ENCODE assay signal across 14 mouse cellular contexts in the genomic region with DNA sequence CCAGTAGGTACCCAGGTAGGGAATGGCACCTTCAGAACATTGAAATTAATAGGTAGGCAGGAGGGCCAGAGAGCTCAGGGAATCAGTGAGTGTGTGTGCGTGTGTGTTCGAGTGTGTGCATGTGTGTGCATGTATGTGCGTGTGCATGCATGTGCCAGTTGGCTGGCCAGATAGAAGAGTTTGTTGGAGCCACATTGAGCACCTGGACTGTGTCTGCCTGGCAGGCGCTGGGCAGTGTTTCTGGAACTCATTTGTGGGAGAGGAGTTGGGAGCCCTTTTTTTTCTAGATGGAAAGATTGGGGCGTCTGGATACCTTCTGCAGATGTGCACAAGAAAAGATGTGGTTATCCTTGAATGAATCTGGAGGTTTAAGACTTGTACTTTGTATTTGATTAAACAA. TPM values are rescaled to one million over a fixed set of nuclear protein-coding genes. Genes with fewer than 3 reads are reported as not detected.
A peak's percentile ranks its signal among the peaks of the same experiment; 100 is the strongest.
DNase-seq lines count a peak whose midpoint lies in the region; ATAC-seq and TF ChIP-seq lines count a peak whose summit lies in the region.
"Had no signal": no experiment of that assay in that cellular context is flagged by ENCODE, and none has a peak within 500 bp of the region (broad histone marks: within the 10 kb centered on the region; RNA-seq: fewer than 3 reads in every experiment).

No protein-coding gene starts in this region.

- no peak overlapping the region for H3K9ac ChIP-seq in heart, postnatal 0 days (replicated peaks; ENCODE audit: low read depth, low read length)
- H3K9ac ChIP-seq in heart, adult 2 months (ENCODE audit: low read depth, low read length), result no peak overlapping the region
- no peak overlapping the region for H3K9ac ChIP-seq in lung, embryonic 14.5 days
- H3K9ac ChIP-seq in liver, embryonic 15.5 days, result no peak overlapping the region
- H3K9ac ChIP-seq: forebrain, embryonic 15.5 days; midbrain, embryonic 13.5 days had no signal

- no peak for TF ChIP-seq POLR2A in heart, adult 2 months (IDR thresholded peaks at IDR 0.05; ENCODE audit: insufficient read depth, low read depth, low read length)

- H3K36me3 ChIP-seq in heart, postnatal 0 days (replicated peaks; ENCODE audit: control insufficient read depth, insufficient read depth, low read length), result no peaks in the 10 kb centered on the region
- H3K36me3 ChIP-seq in heart, adult 2 months (ENCODE audit: control insufficient read depth, insufficient read depth, low read length), result peaks cover 3% of the 10 kb centered on the region
- no peaks in the 10 kb centered on the region for H3K36me3 ChIP-seq in lung, embryonic 14.5 days (ENCODE audit: insufficient read depth)
- no peaks in the 10 kb centered on the region for H3K36me3 ChIP-seq in liver, embryonic 15.5 days (replicated peaks)
- H3K36me3 ChIP-seq: forebrain, embryonic 15.5 days; midbrain, embryonic 13.5 days had no signal

- H3K27me3 ChIP-seq in heart, postnatal 0 days (ENCODE audit: control insufficient read depth, insufficient read depth, low read length), result no peaks in the 10 kb centered on the region
- H3K27me3 ChIP-seq in heart, adult 2 months (ENCODE audit: control insufficient read depth, insufficient read depth, low read length), result no peaks in the 10 kb centered on the region
- no peaks in the 10 kb centered on the region for H3K27me3 ChIP-seq in lung, embryonic 14.5 days (ENCODE audit: insufficient read depth, low read length)
- H3K27me3 ChIP-seq in liver, embryonic 15.5 days, result no peaks in the 10 kb centered on the region
- H3K27me3 ChIP-seq: forebrain, embryonic 15.5 days; midbrain, embryonic 13.5 days had no signal

- H3K4me2 ChIP-seq in heart, postnatal 0 days (ENCODE audit: low read depth, low read length), result no peak overlapping the region
- no peak overlapping the region for H3K4me2 ChIP-seq in lung, embryonic 14.5 days
- no peak overlapping the region for H3K4me2 ChIP-seq in liver, embryonic 15.5 days
- H3K4me2 ChIP-seq: forebrain, embryonic 15.5 days had no signal

- WGBS in heart, postnatal 0 days, result 82% methylated on average over 5 of the region's 5 CpGs
- 87% methylated on average over 5 of the region's 5 CpGs for WGBS in heart, adult 2 months
- WGBS in lung, embryonic 14.5 days, result 73% methylated on average over 5 of the region's 5 CpGs
- WGBS in liver, embryonic 15.5 days (ENCODE audit: insufficient replicate concordance), result 66% methylated on average over 5 of the region's 5 CpGs

- peaks cover 2% of the 10 kb centered on the region for H3K79me2 ChIP-seq in heart, adult 2 months (replicated peaks; ENCODE audit: control insufficient read depth, insufficient read depth, low read length)

- 0 out of 2 replicates have a peak overlapping the region, but pooled peaks have one; percentile 31 for H3K27ac ChIP-seq in heart, postnatal 0 days (ENCODE audit: low read depth)
- no peak overlapping the region; the same call in 1 of the 2 replicates for H3K27ac ChIP-seq in heart, adult 2 months
- H3K27ac ChIP-seq in lung, embryonic 14.5 days (ENCODE audit: low read depth), result peak overlapping the region; percentile 86; the same call in 1 of the 2 replicates
- H3K27ac ChIP-seq in liver, embryonic 15.5 days (replicated peaks), result peak overlapping the region; percentile 68; the same call in 1 of the 2 replicates

- intact Hi-C loops in heart, adult 2 months (cut with DNase I), result no loop called here

- no peaks in the 10 kb centered on the region for H3K9me3 ChIP-seq in heart, postnatal 0 days (replicated peaks; ENCODE audit: control insufficient read depth, low read length)
- no peaks in the 10 kb centered on the region for H3K9me3 ChIP-seq in lung, embryonic 14.5 days (ENCODE audit: low read depth, low read length)
- no peaks in the 10 kb centered on the region for H3K9me3 ChIP-seq in liver, embryonic 15.5 days (replicated peaks)
- H3K9me3 ChIP-seq: forebrain, embryonic 15.5 days; midbrain, embryonic 13.5 days had no signal

- DNase-seq in heart, postnatal 0 days (ENCODE audit: low spot score), result no peak
- DNase-seq in heart, adult 2 months, result no peak
- no peak for DNase-seq in lung, embryonic 14.5 days
- DNase-seq in lung, postnatal 4 days, result no peak
- peak; percentile 61 for DNase-seq in forelimb bud, embryonic 11.5 days (ENCODE audit: low read depth, low spot score)
- no peak for DNase-seq in frontal cortex, postnatal 14 days (ENCODE audit: low spot score in 2 of 2)
- DNase-seq: cerebellum, adult 11 months; gastrocnemius, postnatal 36 days; heart, postnatal 4 days; kidney, postnatal 10 days; right cerebral cortex, adult 18-20 months had no signal

- no peak for TF ChIP-seq EP300 in heart, postnatal 0 days (IDR thresholded peaks at IDR 0.05; ENCODE audit: low read depth)
- no peak for TF ChIP-seq EP300 in heart, adult 2 months (IDR thresholded peaks at IDR 0.05; ENCODE audit: insufficient read depth, low read depth, low read length)

- ATAC-seq in heart, postnatal 0 days (ENCODE audit: insufficient read depth, low read depth), result no peak
- no peak for ATAC-seq in lung, embryonic 14.5 days (ENCODE audit: insufficient read depth)
- no peak for ATAC-seq in liver, embryonic 15.5 days (ENCODE audit: insufficient read depth)
- ATAC-seq: forebrain, embryonic 15.5 days had no signal

- TF ChIP-seq CTCF in heart, postnatal 0 days (IDR thresholded peaks at IDR 0.05; ENCODE audit: low read depth), result no peak
- TF ChIP-seq CTCF in heart, adult 2 months (IDR thresholded peaks at IDR 0.05), result no peak
- TF ChIP-seq CTCF in lung, embryonic 14.5 days (IDR thresholded peaks at IDR 0.05; ENCODE audit: low read depth), result no peak

- H3K4me3 ChIP-seq in heart, postnatal 0 days (ENCODE audit: low read depth, low read length), result no peak overlapping the region
- H3K4me3 ChIP-seq in heart, adult 2 months, result no peak overlapping the region
- no peak overlapping the region for H3K4me3 ChIP-seq in lung, embryonic 14.5 days (ENCODE audit: low read depth, low read length)
- H3K4me3 ChIP-seq in liver, embryonic 15.5 days (replicated peaks), result no peak overlapping the region
- H3K4me3 ChIP-seq: forebrain, embryonic 15.5 days; midbrain, embryonic 13.5 days had no signal

- H3K4me1 ChIP-seq in heart, postnatal 0 days (ENCODE audit: control insufficient read depth, insufficient read depth), result peaks cover 22% of the 10 kb centered on the region
- peaks cover 7% of the 10 kb centered on the region for H3K4me1 ChIP-seq in heart, adult 2 months (ENCODE audit: control insufficient read depth, insufficient read depth, low read length)
- peaks cover 23% of the 10 kb centered on the region for H3K4me1 ChIP-seq in lung, embryonic 14.5 days (ENCODE audit: insufficient read depth)
- peaks cover 17% of the 10 kb centered on the region for H3K4me1 ChIP-seq in liver, embryonic 15.5 days (replicated peaks)

RNA-seq across cellular contexts. Expression of a gene that starts 19.1 kb away (rescaled TPM):
- 14.9 and 27.9 TPM in 2 replicates for total RNA-seq in heart, postnatal 0 days (2014; rRNA removed; ENCODE audit: low replicate concordance)
- polyA plus RNA-seq in heart, postnatal 0 days (2015; fragmentation: Nextera tagmentation; extraction: Ambion mirVana), result 4.8 and 5.4 TPM in 2 replicates
- total RNA-seq in heart, adult 2 months (2021), result 10 to 100 TPM; 10.9 to 11.1 TPM
- 6.4 and 7.3 TPM in 2 replicates for polyA plus RNA-seq in heart, adult 2 months (2012; rRNA removed)
- 36.1 and 36.8 TPM in 2 replicates for polyA plus RNA-seq in lung, embryonic 14.5 days (2014; fragmentation: Nextera tagmentation; extraction: Ambion mirVana)
- 3.2 and 3.8 TPM in 2 replicates for polyA plus RNA-seq in liver, embryonic 15.5 days (2015; fragmentation: Nextera tagmentation; extraction: Ambion mirVana)
